Mouse (Mus musculus): ENCODE measurements around the gene Noc3l. TPM values are rescaled to one million over a fixed set of nuclear protein-coding genes. Genes with fewer than 3 reads are reported as not detected.

Noc3l gene
- total RNA-seq, 4 experiments from 2014 or later = 11.8 to 14.1 (median 12.6) TPM

- DNase-seq (ENCODE audit: low spot score in 2 of 2) = no peak
These were observed 60.2 kb downstream of the Noc3l start for GRCm38 (mm10) chr19:38758685-38759472.

DNA sequence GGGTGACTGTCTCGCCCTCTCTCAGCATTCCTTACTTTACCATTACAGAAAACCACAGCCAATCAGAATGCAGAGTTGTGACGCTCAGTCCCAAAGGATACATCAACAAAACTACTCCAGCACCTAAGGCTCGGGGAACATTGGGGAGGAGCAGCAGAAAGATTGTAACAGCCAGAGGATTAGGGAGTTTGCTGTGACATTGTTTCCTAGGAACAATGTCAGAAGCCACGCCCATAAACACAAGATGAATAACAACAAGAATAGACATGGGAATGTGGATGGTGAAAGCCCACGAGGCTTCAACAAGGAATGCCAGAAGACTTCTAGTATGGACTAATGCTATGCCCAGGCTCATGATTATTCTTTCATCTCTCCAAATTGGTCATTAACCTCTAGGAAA is 61.0 kb downstream of the Noc3l start:
- no peak for DNase-seq (ENCODE audit: low spot score in 2 of 2)

DNA sequence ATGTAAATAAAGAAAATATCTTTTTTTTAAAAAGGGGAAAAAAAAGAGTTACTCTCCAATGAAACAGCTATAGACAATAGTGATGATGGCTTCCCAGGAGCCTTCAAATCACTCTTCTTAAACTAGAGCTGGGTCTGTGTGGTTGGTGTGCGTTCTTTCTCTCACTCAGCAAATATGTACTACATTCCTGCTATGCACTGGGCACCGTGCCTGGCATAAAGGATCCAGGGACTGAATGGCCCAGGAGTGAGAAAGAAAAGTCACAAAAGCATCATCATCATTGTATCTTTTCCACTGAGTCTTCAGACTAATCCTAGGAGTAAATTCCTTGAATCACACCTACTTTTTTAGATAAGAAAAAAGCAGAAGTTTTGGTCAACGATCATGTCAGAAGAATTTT is 61.9 kb downstream of the Noc3l start:
- DNase-seq (ENCODE audit: low spot score in 2 of 2) = no peak

DNA sequence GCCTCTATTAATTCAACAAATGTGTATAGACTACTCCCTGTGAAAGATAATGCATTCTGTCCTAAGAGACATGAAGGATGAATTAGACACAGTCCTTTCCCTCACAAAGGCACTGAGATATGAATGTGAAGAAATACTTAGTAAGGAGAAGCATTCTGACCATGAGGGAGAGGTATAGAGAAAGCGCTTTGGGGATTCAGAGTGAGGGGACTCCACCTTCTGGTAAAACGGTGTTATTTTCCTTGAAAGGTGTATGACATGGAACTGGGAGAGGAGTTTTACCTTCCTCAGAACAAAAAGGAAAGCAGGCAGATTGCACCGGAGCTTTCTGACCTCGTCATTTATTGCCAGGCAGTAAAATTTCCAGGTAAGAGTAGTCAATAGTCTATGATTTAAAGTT is 68.8 kb downstream of the Noc3l start:
- no peak for DNase-seq (ENCODE audit: low spot score in 2 of 2)

DNA sequence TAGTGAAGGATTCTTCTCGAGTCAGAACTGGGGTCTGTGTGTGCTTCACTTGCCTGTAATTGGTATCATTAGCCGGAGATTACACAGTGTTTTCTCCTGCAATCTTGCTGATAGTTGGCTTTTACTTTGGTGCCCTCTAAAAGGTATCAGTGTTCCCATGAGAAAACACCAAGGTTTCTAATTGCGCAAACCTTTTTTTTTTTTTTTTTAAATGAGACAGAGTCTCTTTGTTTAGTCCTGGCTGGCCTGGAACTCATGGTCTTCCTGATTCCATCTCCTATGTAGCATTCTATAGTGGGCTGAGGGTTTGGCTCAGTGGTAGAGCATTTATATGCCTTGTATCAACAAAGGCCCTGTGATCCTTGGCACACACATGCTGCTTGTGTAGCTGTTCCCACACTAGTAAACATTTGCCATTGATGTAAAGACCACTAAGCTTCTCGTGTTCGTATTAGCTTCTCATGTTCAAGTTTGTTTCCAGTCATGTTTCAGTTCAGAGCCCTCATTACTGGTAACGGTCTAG is 72.5 kb downstream of the Noc3l start:
- DNase-seq (ENCODE audit: low spot score in 2 of 2) = no peak

- DNase-seq (ENCODE audit: low spot score in 2 of 2) = no peak
These were observed 73.1 kb downstream of the Noc3l start for GRCm38 (mm10) chr19:38745810-38746491.

DNA sequence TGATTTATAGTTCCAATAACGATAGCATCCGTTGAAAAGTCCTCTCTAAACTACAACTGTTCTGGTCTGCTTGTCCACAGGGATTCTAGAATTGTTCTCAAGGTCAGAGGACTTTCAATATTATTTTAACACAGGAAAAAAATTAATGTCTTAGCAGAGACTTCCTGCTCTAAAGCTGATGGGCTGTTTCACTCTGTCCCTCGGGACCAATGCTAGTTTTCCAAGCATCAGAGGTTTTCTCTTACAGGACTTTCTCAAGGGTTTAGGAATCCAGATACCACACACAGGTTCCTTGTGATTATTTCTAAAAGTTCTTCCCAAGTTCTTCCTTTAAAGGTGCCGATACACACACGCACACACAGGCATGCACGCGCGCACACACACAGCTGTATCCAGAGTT is 74.5 kb downstream of the Noc3l start:
- no peak for DNase-seq (ENCODE audit: low spot score in 2 of 2)

Other genes starting within 250 kb of the Noc3l start
- 10 to 100 TPM; 12.1 to 14.5 (median 13.2) TPM for gene Tbc1d12, start 17.3 kb upstream of the Noc3l start, total RNA-seq (2022)
- 1 to 10 TPM; 3.3 to 4.4 (median 4.0) TPM for gene Hells, start 111.7 kb upstream of the Noc3l start, total RNA-seq (2022)
- gene Cyp2c55, start 187.8 kb upstream of the Noc3l start, total RNA-seq (2022) = under 1 TPM in 3 of 4 experiments, not detected in 1; 0.21 to 0.56 (median 0.23) TPM
- gene Cyp2c65, start 241.8 kb upstream of the Noc3l start, total RNA-seq (2022) = under 1 TPM in 3 of 4 experiments, not detected in 1; 0.19 to 0.32 (median 0.30) TPM